Mouse (Mus musculus): ENCODE data around the gene Ptgis. TPM values are rescaled to one million over a fixed set of nuclear protein-coding genes. Genes with fewer than 3 reads are reported as not detected.

Gene Ptgis
- polyA plus RNA-seq, 1 experiment from 2014 or later, result 17.7 TPM

DNA sequence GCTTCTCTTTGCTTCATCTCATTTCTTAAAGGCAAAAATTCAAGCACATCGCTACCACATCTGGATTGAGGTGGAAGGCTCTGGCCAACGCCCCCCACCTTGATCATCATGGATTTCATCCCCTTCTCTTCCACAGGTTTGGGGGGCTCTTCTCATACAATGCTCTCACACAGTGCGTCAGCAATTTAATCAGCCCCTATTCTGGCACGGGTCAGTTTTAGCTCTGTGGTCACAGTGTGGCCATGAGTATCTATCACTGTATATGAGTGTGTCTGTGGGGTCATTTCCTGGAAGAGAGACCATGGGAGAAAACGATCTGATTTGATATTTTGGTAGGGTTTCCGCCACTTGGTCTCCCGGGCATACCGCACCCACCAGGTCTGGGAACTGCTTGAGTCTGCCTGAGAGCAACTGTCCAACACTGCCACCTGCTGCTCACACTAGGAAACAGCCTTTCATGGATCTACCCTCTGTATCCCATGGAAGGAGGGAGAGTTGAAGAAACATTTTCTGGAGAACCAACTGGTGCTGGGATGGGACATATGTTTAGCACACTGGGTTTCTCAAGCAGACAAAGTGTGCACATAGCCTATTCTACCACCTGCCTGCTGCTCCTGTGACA lies 21.1 kb downstream of the Ptgis start:
- Histone ChIP-seq H3K27me3 (ENCODE audit: insufficient read depth, low read length) (no peaks in the 10 kb centered on the region), H3K27ac (no peak overlapping the region), H3K9ac (ENCODE audit: low read depth, low read length) (no peak overlapping the region), H3K4me1 (replicated peaks; ENCODE audit: insufficient read depth, low read length) (no peaks in the 10 kb centered on the region), H3K4me3 (replicated peaks; ENCODE audit: low read depth, low read length) (no peak overlapping the region), H3K4me2 (ENCODE audit: low read length) (no peak overlapping the region), H3K9me3 (replicated peaks; ENCODE audit: low read length) (no peaks in the 10 kb centered on the region), H3K36me3 (ENCODE audit: insufficient read depth, low read length) (no peaks in the 10 kb centered on the region)
- WGBS, result 42% methylated on average over 8 of the region's 8 CpGs
- peak; percentile 98 for TF ChIP-seq CTCF (IDR thresholded peaks at IDR 0.05; ENCODE audit: low read depth)
- peak; percentile 93 for DNase-seq (ENCODE audit: low spot score)
- ATAC-seq (replicated peaks; ENCODE audit: low FRiP score, low read depth), result 0 out of 2 replicates have a peak, but pooled peaks have one; percentile 54

DNA sequence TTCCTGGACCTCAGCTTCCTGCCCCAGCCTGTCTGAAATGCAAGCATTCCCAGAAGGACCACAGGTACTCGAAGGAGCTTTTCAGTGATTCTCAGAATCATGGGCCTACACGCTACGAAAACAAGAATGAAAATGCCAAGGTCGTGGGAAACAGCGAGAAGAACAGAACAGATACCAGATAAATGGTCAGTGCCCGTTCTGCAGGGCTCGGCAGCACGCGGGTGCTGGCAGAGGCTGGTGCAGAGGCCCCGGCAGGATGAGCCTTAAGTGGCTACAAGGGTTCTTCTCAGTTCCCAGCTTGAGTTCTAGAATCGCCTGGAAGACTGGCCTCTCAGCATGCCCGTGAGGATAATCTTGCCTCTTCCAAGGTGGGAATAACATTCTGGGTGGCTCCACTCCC lies 26.7 kb downstream of the Ptgis start:
- H3K4me2 ChIP-seq (ENCODE audit: low read length), result no peak overlapping the region
- no peaks in the 10 kb centered on the region for H3K9me3 ChIP-seq (replicated peaks; ENCODE audit: low read length)
- WGBS, result 95% methylated on average over 12 of the region's 12 CpGs
- DNase-seq (ENCODE audit: low spot score), result no peak
- no peak for ATAC-seq (replicated peaks; ENCODE audit: low FRiP score, low read depth)
- no peak overlapping the region for H3K9ac ChIP-seq (ENCODE audit: low read depth, low read length)
- H3K27ac ChIP-seq, result no peak overlapping the region
- H3K36me3 ChIP-seq (ENCODE audit: insufficient read depth, low read length), result no peaks in the 10 kb centered on the region
- H3K4me3 ChIP-seq (replicated peaks; ENCODE audit: low read depth, low read length), result no peak overlapping the region
- H3K4me1 ChIP-seq (replicated peaks; ENCODE audit: insufficient read depth, low read length), result no peaks in the 10 kb centered on the region
- no peak for TF ChIP-seq CTCF (IDR thresholded peaks at IDR 0.05; ENCODE audit: low read depth)
- H3K27me3 ChIP-seq (ENCODE audit: insufficient read depth, low read length), result no peaks in the 10 kb centered on the region

- TF ChIP-seq CTCF (IDR thresholded peaks at IDR 0.05; ENCODE audit: low read depth), result peak; percentile 43; the same call in 1 of the 2 replicates
- H3K27me3 ChIP-seq (ENCODE audit: insufficient read depth, low read length), result no peaks in the 10 kb centered on the region
- WGBS, result 98% methylated on average over 3 of the region's 3 CpGs
Observed at GRCm38 (mm10) chr2:167213076-167213475, 27.3 kb downstream of the Ptgis start.

GRCm38 (mm10) chr2:167212551-167212950 lies 27.9 kb downstream of the Ptgis start:
- Histone ChIP-seq H3K4me3 (replicated peaks; ENCODE audit: low read depth, low read length) (no peak overlapping the region), H3K27ac (no peak overlapping the region), H3K4me2 (ENCODE audit: low read length) (no peak overlapping the region), H3K9me3 (replicated peaks; ENCODE audit: low read length) (no peaks in the 10 kb centered on the region), H3K9ac (ENCODE audit: low read depth, low read length) (no peak overlapping the region), H3K27me3 (ENCODE audit: insufficient read depth, low read length) (no peaks in the 10 kb centered on the region), H3K4me1 (replicated peaks; ENCODE audit: insufficient read depth, low read length) (no peaks in the 10 kb centered on the region), H3K36me3 (ENCODE audit: insufficient read depth, low read length) (no peaks in the 10 kb centered on the region)
- DNase-seq (ENCODE audit: low spot score) (no peak), ATAC-seq (replicated peaks; ENCODE audit: low FRiP score, low read depth) (no peak)
- WGBS, result 90% methylated on average over 6 of the region's 6 CpGs
- TF ChIP-seq CTCF (IDR thresholded peaks at IDR 0.05; ENCODE audit: low read depth), result no peak

More at GRCm38 (mm10) chr2:167213076-167213475, 27.3 kb downstream of the Ptgis start:
- Histone ChIP-seq H3K27ac (no peak overlapping the region), H3K9ac (ENCODE audit: low read depth, low read length) (no peak overlapping the region), H3K4me2 (ENCODE audit: low read length) (no peak overlapping the region), H3K36me3 (ENCODE audit: insufficient read depth, low read length) (no peaks in the 10 kb centered on the region), H3K9me3 (replicated peaks; ENCODE audit: low read length) (no peaks in the 10 kb centered on the region), H3K4me3 (replicated peaks; ENCODE audit: low read depth, low read length) (no peak overlapping the region), H3K4me1 (replicated peaks; ENCODE audit: insufficient read depth, low read length) (no peaks in the 10 kb centered on the region)
- no peak for DNase-seq (ENCODE audit: low spot score)
- ATAC-seq (replicated peaks; ENCODE audit: low FRiP score, low read depth), result no peak

DNA sequence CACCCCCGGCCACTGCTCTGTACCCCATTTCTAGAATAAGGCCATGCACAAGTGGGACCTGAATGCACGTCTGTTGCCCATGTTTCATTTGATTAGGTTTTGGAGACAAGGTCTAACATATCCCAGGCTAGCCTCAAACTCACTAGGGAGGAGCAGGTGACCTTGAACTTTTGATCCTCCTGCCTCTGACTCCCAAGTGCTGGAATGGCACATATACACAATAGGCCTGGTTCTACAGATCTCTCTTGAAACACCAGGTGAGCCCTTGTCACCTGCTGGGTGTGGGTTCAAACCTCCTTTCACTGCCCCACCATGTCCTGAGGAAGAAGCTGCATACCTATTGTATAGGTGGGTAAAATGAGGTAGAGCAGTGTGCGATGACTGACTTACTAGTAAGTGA lies 28.3 kb downstream of the Ptgis start:
- WGBS, result 88% methylated on average over 3 of the region's 3 CpGs

GRCm38 (mm10) chr2:167209900-167210299 lies 30.5 kb downstream of the Ptgis start:
- no peak overlapping the region for H3K4me3 ChIP-seq (replicated peaks; ENCODE audit: low read depth, low read length)
- WGBS, result 60% methylated on average over 9 of the region's 9 CpGs
- H3K27ac ChIP-seq, result no peak overlapping the region
- no peaks in the 10 kb centered on the region for H3K27me3 ChIP-seq (ENCODE audit: insufficient read depth, low read length)
- no peak overlapping the region for H3K9ac ChIP-seq (ENCODE audit: low read depth, low read length)
- H3K9me3 ChIP-seq (replicated peaks; ENCODE audit: low read length), result no peaks in the 10 kb centered on the region
- H3K4me1 ChIP-seq (replicated peaks; ENCODE audit: insufficient read depth, low read length), result no peaks in the 10 kb centered on the region; the same call in 1 of the 2 replicates
- ATAC-seq (replicated peaks; ENCODE audit: low FRiP score, low read depth) (no peak), DNase-seq (ENCODE audit: low spot score) (no peak)
- no peak overlapping the region for H3K4me2 ChIP-seq (ENCODE audit: low read length)
- no peaks in the 10 kb centered on the region for H3K36me3 ChIP-seq (ENCODE audit: insufficient read depth, low read length)
- TF ChIP-seq CTCF (IDR thresholded peaks at IDR 0.05; ENCODE audit: low read depth), result no peak

More for the DNA sequence above, 28.3 kb downstream of the Ptgis start:
- DNase-seq (ENCODE audit: low spot score) (no peak), ATAC-seq (replicated peaks; ENCODE audit: low FRiP score, low read depth) (no peak)
- H3K4me1 ChIP-seq (replicated peaks; ENCODE audit: insufficient read depth, low read length), result no peaks in the 10 kb centered on the region
- no peaks in the 10 kb centered on the region for H3K36me3 ChIP-seq (ENCODE audit: insufficient read depth, low read length)
- no peaks in the 10 kb centered on the region for H3K27me3 ChIP-seq (ENCODE audit: insufficient read depth, low read length)
- H3K9ac ChIP-seq (ENCODE audit: low read depth, low read length), result no peak overlapping the region
- H3K9me3 ChIP-seq (replicated peaks; ENCODE audit: low read length), result no peaks in the 10 kb centered on the region
- H3K4me3 ChIP-seq (replicated peaks; ENCODE audit: low read depth, low read length), result no peak overlapping the region
- no peak overlapping the region for H3K27ac ChIP-seq
- H3K4me2 ChIP-seq (ENCODE audit: low read length), result no peak overlapping the region
- TF ChIP-seq CTCF (IDR thresholded peaks at IDR 0.05; ENCODE audit: low read depth), result no peak

DNA sequence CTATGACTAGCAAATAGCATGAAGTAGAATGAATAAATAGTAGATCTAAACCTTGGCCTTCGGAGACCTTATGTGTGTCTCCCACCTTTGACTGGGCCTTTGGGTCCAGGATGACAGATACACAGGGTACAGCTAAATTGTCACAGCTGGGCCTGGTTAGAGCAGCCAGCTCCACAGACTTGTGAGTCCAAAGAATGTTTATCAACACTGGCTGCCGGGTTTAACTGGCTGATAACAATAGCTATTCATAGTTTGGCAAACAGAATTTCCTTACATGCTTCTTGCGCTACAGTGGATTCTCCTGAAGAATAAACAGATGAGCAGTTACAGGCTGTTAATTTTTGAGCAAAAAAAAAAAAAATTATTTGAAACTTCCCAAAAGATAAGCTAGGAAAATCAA lies 31.4 kb downstream of the Ptgis start:
- H3K4me2 ChIP-seq (ENCODE audit: low read length), result no peak overlapping the region
- H3K4me1 ChIP-seq (replicated peaks; ENCODE audit: insufficient read depth, low read length), result no peaks in the 10 kb centered on the region; the same call in 1 of the 2 replicates
- H3K9ac ChIP-seq (ENCODE audit: low read depth, low read length), result no peak overlapping the region
- H3K27ac ChIP-seq, result no peak overlapping the region
- H3K27me3 ChIP-seq (ENCODE audit: insufficient read depth, low read length), result no peaks in the 10 kb centered on the region
- no peaks in the 10 kb centered on the region for H3K36me3 ChIP-seq (ENCODE audit: insufficient read depth, low read length)
- ATAC-seq (replicated peaks; ENCODE audit: low FRiP score, low read depth) (no peak), DNase-seq (ENCODE audit: low spot score) (no peak)
- no peak overlapping the region for H3K4me3 ChIP-seq (replicated peaks; ENCODE audit: low read depth, low read length)
- TF ChIP-seq CTCF (IDR thresholded peaks at IDR 0.05; ENCODE audit: low read depth), result no peak
- no peaks in the 10 kb centered on the region for H3K9me3 ChIP-seq (replicated peaks; ENCODE audit: low read length)
- WGBS, result 75% methylated on average over 3 of the region's 3 CpGs
